Mouse (Mus musculus): Measurements from ENCODE around the gene Rbfox3. TPM values are rescaled to one million over a fixed set of nuclear protein-coding genes. Genes with fewer than 3 reads are reported as not detected.

Rbfox3 gene
- polyA plus RNA-seq, 1 experiment from 2014 or later, result 0.76 TPM

GRCm38 (mm10) chr11:118488191-118488906 is 423.0 kb downstream of the Rbfox3 start:
- H3K9me3 ChIP-seq (ENCODE audit: control insufficient read depth, low read length), result no peaks in the 10 kb centered on the region
- no peak for DNase-seq (ENCODE audit: low spot score)
- TF ChIP-seq EP300 (optimal IDR thresholded peaks at IDR 0.05) (no peak), CTCF (IDR thresholded peaks at IDR 0.05; ENCODE audit: low read depth) (peak; percentile 53)
- no peak for ATAC-seq (ENCODE audit: low FRiP score, low TSS enrichment)
- H3K4me1 ChIP-seq (replicated peaks; ENCODE audit: control insufficient read depth, insufficient read depth), result no peaks in the 10 kb centered on the region
- no peak overlapping the region for H3K27ac ChIP-seq (replicated peaks)
- peaks cover 5% of the 10 kb centered on the region for H3K36me3 ChIP-seq (ENCODE audit: control insufficient read depth, insufficient read depth, low read length)
- no peak overlapping the region for H3K4me2 ChIP-seq (replicated peaks; ENCODE audit: low read depth)
- no peaks in the 10 kb centered on the region for H3K27me3 ChIP-seq (ENCODE audit: control insufficient read depth, insufficient read depth, low read length)
- H3K9ac ChIP-seq (ENCODE audit: low read length), result no peak overlapping the region
- 69% methylated on average over 8 of the region's 8 CpGs for WGBS
- H3K4me3 ChIP-seq (ENCODE audit: low read depth, low read length), result no peak overlapping the region

- no peak overlapping the region for H3K4me3 ChIP-seq (ENCODE audit: low read depth, low read length)
- TF ChIP-seq CTCF (IDR thresholded peaks at IDR 0.05; ENCODE audit: low read depth) (no peak), EP300 (optimal IDR thresholded peaks at IDR 0.05) (no peak)
- DNase-seq (ENCODE audit: low spot score) (no peak), ATAC-seq (ENCODE audit: low FRiP score, low TSS enrichment) (no peak)
- no peak overlapping the region for H3K4me2 ChIP-seq (replicated peaks; ENCODE audit: low read depth)
- 81% methylated on average over 29 of the region's 29 CpGs for WGBS
- no peaks in the 10 kb centered on the region for H3K9me3 ChIP-seq (ENCODE audit: control insufficient read depth, low read length)
- H3K36me3 ChIP-seq (ENCODE audit: control insufficient read depth, insufficient read depth, low read length), result peaks cover 5% of the 10 kb centered on the region
- no peaks in the 10 kb centered on the region for H3K27me3 ChIP-seq (ENCODE audit: control insufficient read depth, insufficient read depth, low read length)
- H3K4me1 ChIP-seq (replicated peaks; ENCODE audit: control insufficient read depth, insufficient read depth), result no peaks in the 10 kb centered on the region
- H3K9ac ChIP-seq (ENCODE audit: low read length), result no peak overlapping the region
- no peak overlapping the region for H3K27ac ChIP-seq (replicated peaks)
Observed at GRCm38 (mm10) chr11:118486881-118487772, 424.3 kb downstream of the Rbfox3 start.

- Histone ChIP-seq H3K27me3 (ENCODE audit: control insufficient read depth, insufficient read depth, low read length) (no peaks in the 10 kb centered on the region), H3K4me2 (replicated peaks; ENCODE audit: low read depth) (no peak overlapping the region), H3K9ac (ENCODE audit: low read length) (no peak overlapping the region), H3K4me1 (replicated peaks; ENCODE audit: control insufficient read depth, insufficient read depth) (no peaks in the 10 kb centered on the region), H3K4me3 (ENCODE audit: low read depth, low read length) (no peak overlapping the region), H3K36me3 (ENCODE audit: control insufficient read depth, insufficient read depth, low read length) (peaks cover 5% of the 10 kb centered on the region), H3K9me3 (ENCODE audit: control insufficient read depth, low read length) (no peaks in the 10 kb centered on the region), H3K27ac (replicated peaks) (no peak overlapping the region)
- WGBS, result 88% methylated on average over 6 of the region's 6 CpGs
- ATAC-seq (ENCODE audit: low FRiP score, low TSS enrichment), result no peak
- no peak for TF ChIP-seq CTCF (IDR thresholded peaks at IDR 0.05; ENCODE audit: low read depth)
- TF ChIP-seq EP300 (optimal IDR thresholded peaks at IDR 0.05), result no peak
- no peak for DNase-seq (ENCODE audit: low spot score)
Observed at GRCm38 (mm10) chr11:118486281-118486680, 425.1 kb downstream of the Rbfox3 start.

- Histone ChIP-seq H3K4me1 (replicated peaks; ENCODE audit: control insufficient read depth, insufficient read depth) (no peaks in the 10 kb centered on the region), H3K9ac (ENCODE audit: low read length) (no peak overlapping the region), H3K9me3 (ENCODE audit: control insufficient read depth, low read length) (no peaks in the 10 kb centered on the region), H3K27me3 (ENCODE audit: control insufficient read depth, insufficient read depth, low read length) (no peaks in the 10 kb centered on the region), H3K4me2 (replicated peaks; ENCODE audit: low read depth) (no peak overlapping the region), H3K4me3 (ENCODE audit: low read depth, low read length) (no peak overlapping the region), H3K27ac (replicated peaks) (peak overlapping the region; percentile 61), H3K36me3 (ENCODE audit: control insufficient read depth, insufficient read depth, low read length) (peaks cover 5% of the 10 kb centered on the region)
- no peak for TF ChIP-seq CTCF (IDR thresholded peaks at IDR 0.05; ENCODE audit: low read depth)
- TF ChIP-seq EP300 (optimal IDR thresholded peaks at IDR 0.05), result no peak
- peak; percentile 33; the same call in 1 of the 2 replicates for ATAC-seq (ENCODE audit: low FRiP score, low TSS enrichment)
- no peak for DNase-seq (ENCODE audit: low spot score)
- WGBS, result 64% methylated on average over 3 of the region's 3 CpGs
Observed at GRCm38 (mm10) chr11:118485780-118486179, 425.6 kb downstream of the Rbfox3 start.

- H3K4me2 ChIP-seq (replicated peaks; ENCODE audit: low read depth), result no peak overlapping the region
- TF ChIP-seq CTCF (IDR thresholded peaks at IDR 0.05; ENCODE audit: low read depth) (no peak), EP300 (optimal IDR thresholded peaks at IDR 0.05) (no peak)
- no peaks in the 10 kb centered on the region for H3K4me1 ChIP-seq (replicated peaks; ENCODE audit: control insufficient read depth, insufficient read depth)
- DNase-seq (ENCODE audit: low spot score) (no peak), ATAC-seq (ENCODE audit: low FRiP score, low TSS enrichment) (no peak)
- H3K9me3 ChIP-seq (ENCODE audit: control insufficient read depth, low read length), result no peaks in the 10 kb centered on the region
- H3K9ac ChIP-seq (ENCODE audit: low read length), result no peak overlapping the region
- WGBS, result 71% methylated on average over 11 of the region's 11 CpGs
- H3K36me3 ChIP-seq (ENCODE audit: control insufficient read depth, insufficient read depth, low read length), result peaks cover 5% of the 10 kb centered on the region
- no peak overlapping the region for H3K4me3 ChIP-seq (ENCODE audit: low read depth, low read length)
- H3K27me3 ChIP-seq (ENCODE audit: control insufficient read depth, insufficient read depth, low read length), result no peaks in the 10 kb centered on the region
- H3K27ac ChIP-seq (replicated peaks), result peak overlapping the region; percentile 61
Observed at GRCm38 (mm10) chr11:118485338-118485737, 426.1 kb downstream of the Rbfox3 start.

All from stomach, postnatal 0 days (tissue).